Mouse (Mus musculus) retina, postnatal 7 days (tissue): ENCODE measurements at regions not wholly inside any gene's neighbourhood (a gene's known extent, or its start where the extent isn't known, plus 50 kb on each side); places are given as distances from the start of the nearest gene placed in this dataset.

Experiments used
- DNase-seq: peaks from one replicate; pipeline ENCODE4 v3.0.0-alpha.2; 2012; ENCODE audit warnings: low read depth, low spot score

DNA sequence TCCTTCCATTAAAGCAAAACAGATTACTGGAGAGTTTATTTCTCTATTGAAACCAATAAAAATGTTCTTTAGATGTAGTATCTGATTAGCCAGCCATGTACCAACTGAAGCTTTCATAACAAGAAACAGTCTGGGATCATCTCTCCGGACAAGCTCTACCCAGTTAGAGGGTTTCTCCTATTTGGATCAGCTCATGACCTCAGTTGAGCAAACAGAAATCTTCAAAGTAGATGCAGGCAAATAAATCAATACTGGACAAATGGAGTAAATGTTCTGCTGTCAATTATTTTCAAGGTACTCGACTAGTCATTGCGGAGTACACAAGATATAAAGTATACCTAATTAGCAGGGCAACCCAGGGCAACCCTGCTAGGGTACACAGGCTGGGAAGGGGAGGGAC lies 67.4 kb downstream of the Avpr1a start:
- DNase-seq: no peak

- DNase-seq: no peak
Measured at GRCm38 (mm10) chr10:122519274-122519790, 71.0 kb downstream of the Avpr1a start.

DNA sequence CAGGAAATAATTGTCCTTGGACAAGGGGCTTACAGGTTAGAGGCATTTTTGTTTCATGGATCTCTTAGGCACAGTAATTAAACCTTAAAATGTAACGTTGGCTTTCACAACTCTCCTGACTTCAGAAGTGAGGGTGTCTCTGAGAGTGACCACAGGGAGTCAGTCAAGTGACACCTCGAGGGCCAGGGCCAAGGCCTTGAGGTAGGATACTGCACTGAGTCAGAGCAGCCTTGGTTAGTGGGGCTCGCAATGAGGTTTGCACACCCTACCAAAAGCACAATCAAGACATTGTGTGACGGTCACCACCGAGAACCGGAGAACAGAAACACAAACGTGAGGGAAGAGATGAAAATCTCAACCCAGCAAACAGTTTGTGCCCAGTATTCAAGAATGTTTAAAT lies 71.7 kb downstream of the Avpr1a start:
- DNase-seq: no peak

- DNase-seq: no peak
Measured at GRCm38 (mm10) chr10:122522631-122523030, 74.3 kb downstream of the Avpr1a start.

DNA sequence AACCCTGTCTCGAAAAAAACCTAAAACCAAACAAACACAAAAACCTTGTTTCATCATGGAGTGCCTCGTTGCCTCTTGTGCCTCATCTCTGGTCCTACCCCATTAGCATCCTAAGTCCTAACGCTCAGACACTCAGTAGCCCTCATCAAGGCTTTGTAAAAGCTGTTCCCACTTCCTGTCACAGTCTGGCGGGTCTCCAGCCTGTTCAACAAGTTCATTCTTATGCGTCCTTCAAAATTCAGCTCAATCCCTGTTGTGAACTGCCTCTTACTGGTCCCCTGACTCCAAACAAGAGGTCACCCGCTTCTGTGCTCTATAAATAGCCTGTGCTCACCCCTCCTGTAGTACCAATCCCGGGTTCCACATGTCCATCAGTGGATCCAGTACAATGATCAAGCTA lies 77.1 kb downstream of the Avpr1a start:
- no peak for DNase-seq

GRCm38 (mm10) chr10:122525807-122526206 lies 77.5 kb downstream of the Avpr1a start:
- DNase-seq: peak; percentile 3

DNA sequence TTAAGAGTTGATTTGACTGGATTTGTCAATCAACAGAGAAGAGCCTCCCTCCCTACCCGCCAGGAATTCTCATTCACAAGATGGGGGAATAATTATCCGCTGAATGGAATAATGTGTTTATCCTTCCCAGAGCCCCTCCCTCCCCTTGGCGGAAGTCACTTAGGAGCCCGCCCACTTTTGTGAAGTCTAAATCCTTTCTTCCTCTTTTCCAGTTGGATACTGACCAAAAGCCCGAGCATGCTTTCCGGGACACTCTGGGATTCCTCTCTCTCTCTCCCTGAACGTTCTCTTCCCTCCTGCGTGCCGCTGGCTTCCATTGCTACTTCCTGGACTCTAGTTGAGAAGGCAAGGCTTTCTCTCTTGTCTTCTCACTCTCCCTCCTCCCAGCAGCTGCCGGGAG lies 79.9 kb downstream of the Avpr1a start:
- DNase-seq: no peak

DNA sequence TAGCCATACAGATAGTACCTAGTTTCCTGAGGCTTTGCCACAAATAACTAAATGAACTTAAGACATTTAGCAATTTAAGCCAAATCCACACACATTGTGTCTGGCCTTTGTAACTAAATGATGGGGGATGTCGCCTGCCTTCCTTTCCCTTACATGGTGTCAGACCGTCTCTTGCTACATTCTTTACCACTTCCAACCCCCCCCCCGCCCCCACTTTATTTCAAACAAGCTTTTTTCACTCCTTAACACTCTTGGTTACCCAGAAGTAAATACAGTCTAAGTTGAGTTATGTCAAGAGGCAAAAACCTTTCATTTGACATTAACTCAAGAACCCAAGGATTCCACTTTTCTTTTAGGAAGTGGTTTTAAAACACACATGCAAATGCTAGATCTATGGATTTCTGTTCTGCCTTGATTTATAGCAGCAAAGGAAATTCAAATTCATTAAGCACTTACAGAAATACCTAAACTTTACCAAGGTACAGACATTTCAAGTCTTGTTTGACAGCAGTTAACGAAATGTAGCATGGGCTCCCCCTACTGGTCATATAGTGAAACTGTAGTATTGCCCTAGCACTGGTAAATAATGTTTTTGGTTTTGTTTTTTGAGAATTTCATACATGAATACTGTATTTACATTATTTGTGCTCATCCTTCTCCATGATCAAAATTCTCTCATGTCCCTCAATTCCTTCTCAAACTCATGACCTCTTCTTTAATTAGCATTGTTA lies 80.8 kb downstream of the Avpr1a start:
- peak; percentile 56 for DNase-seq

- DNase-seq: no peak
Measured at GRCm38 (mm10) chr10:122534714-122535113, 86.4 kb downstream of the Avpr1a start.

GRCm38 (mm10) chr10:122535137-122535536 lies 86.8 kb downstream of the Avpr1a start:
- DNase-seq: no peak

DNA sequence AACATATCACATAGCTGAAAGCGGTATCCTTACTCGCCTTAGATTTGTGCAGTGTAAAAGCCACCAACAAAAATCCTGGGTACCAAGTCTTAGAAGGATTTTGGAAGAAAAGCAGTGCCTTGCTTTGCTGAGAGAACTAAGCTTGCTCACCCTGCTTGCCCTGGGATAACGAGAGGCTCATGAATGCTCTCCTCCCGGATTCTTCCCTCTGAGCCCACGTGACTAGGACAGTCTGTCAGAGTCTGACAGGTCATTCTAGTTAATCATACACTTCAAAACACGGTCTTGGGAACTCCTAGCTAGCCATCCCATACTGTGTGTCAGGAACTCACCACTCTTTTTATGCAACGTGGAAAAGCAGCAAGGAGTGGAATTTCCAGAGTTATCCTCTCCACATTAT lies 91.4 kb downstream of the Avpr1a start:
- DNase-seq: no peak

DNA sequence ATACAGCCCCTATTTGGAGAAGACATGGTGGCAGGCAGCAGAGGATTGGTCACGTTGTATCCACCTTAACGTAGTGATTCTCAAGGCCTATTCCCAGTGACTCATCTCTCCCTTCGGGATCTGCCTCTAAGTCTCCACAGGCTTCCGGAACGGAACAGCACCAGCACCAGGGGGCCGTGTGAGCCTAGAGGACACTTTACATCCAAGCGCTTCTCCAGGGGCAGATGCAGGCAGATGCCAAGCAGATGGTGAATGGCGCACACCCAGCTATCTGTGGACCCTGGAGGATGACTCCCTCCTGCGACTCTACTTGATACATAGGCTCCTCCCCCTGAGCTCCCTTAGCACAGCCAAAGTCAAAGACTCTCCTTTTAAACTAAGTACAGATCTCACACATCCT lies 94.3 kb downstream of the Avpr1a start:
- no peak for DNase-seq

DNA sequence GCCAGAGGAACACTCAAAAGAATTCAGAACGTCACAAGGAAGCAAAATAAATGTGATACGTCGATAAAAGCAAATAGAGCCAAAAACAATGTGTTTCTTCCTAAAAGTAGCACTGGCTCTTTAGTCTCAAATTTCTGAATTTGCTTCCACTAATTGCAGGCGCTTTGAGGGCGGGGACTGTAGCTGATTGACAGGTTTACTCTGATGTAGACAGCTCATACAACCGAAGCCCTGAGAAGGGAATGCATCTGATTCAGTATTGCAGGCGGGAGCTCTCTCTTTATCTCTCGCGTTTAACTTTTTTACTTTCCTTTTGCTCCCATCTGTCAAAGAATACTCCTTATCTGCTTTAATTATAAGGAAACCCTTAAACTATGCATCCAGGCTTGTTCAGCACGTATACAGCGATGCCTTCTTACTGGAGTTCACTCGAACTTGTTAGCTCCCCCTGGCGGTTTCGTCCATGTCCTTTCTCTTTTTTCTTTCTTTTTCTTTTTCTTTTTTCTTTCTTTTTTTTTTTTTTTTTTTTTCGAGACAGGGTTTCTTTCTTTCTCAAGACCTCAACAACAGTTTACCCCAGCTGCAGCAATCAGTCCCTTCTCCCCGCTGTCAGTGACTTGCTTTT lies 95.9 kb downstream of the Avpr1a start:
- peak; percentile 31 for DNase-seq

GRCm38 (mm10) chr10:122545029-122545428 lies 96.7 kb downstream of the Avpr1a start:
- no peak for DNase-seq

GRCm38 (mm10) chr10:122551586-122551985 lies 103.3 kb downstream of the Avpr1a start:
- DNase-seq: no peak

GRCm38 (mm10) chr10:122553124-122553822 lies 105.0 kb downstream of the Avpr1a start:
- DNase-seq: peak; percentile 51

DNA sequence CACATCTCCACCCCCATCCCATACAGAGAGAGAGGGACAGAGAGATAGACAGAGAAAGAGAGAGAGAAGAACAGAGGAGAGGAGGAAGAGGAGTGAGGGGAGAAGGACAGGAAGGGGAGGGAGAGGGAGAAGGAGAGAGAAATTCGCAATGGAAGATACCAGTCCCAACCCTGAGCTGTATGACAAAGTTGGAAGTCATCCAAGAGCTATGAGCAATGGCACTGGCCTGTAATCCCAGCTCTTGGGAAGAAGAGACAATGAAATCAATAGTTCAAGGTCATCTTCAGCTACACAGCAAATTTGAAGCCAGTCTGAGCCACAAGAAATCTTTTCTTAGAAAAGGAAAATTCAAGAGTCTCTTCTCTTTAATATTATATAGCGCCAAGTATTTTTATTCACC lies 105.6 kb downstream of the Avpr1a start:
- no peak for DNase-seq

GRCm38 (mm10) chr10:122558660-122559059 lies 110.4 kb downstream of the Avpr1a start:
- DNase-seq: no peak

DNA sequence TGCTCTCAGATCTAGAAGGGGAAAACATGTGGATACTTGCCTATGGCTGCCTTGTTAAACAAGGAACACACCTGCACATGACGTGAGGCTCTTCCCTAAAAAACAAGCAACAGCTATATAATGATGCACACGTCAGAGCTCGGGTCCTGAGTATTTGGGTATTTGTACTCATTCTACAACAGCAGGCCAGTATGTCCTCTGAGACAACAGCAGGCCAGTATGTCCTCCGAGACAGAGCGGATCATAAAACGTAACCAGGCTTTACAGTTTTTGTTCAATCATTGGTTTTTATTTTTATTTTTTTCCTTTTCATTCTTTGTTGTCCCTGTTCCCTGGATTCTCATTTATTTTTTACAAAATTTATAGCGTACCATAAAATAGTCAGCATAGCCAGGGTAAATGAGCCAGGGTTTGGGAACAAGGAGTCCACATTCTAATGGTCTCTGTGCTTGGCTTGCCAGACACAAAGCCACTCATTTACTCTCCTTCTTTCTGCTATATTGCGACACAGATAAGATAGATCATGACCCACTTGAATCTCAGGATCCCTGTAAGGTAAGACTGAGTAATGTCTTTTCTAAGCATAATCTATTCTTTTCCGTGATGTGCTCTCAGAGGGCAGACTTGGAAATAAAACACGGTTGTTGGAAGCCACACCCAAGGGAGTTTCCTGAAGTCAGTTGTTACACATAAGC lies 111.8 kb downstream of the Avpr1a start:
- DNase-seq: no peak

GRCm38 (mm10) chr10:122561924-122562323 lies 113.6 kb downstream of the Avpr1a start:
- no peak for DNase-seq

GRCm38 (mm10) chr10:122562542-122562941 lies 114.2 kb downstream of the Avpr1a start:
- DNase-seq: no peak

- no peak for DNase-seq
Measured at GRCm38 (mm10) chr10:122563973-122564372, 114.6 kb upstream of the Ppm1h start.
